Mouse (Mus musculus) neural tube, embryonic 14.5 days (tissue): Measurements from ENCODE around the gene Sel1l. TPM values are rescaled to one million over a fixed set of nuclear protein-coding genes. Genes with fewer than 3 reads are reported as not detected.

Experiments
- ATAC-seq: fragments of 200-750 bp; cut with Nextera tagmentation; 2 replicates; pipeline ENCODE4 v1.8.0; 2017; ENCODE audit warnings: low read depth, mild to moderate bottlenecking, moderate TSS enrichment, moderate library complexity
- H3K27ac ChIP-seq: fragments of 300-500 bp; sonication (generic); 2 replicates; pipeline ENCODE4 v1.5.1; 2014; ENCODE audit warnings: low read depth, mild to moderate bottlenecking, control low read depth, low read length, moderate library complexity, mixed read lengths
- H3K27me3 ChIP-seq: fragments of 300-500 bp; sonication (generic); 2 replicates; pipeline ENCODE4 v1.6.1; 2014; ENCODE audit warnings: low read length; ENCODE audit not compliant: control insufficient read depth, insufficient read depth
- H3K36me3 ChIP-seq: fragments of 300-500 bp; sonication (generic); 2 replicates; pipeline ENCODE4 v1.6.1; 2014; ENCODE audit warnings: low read length, mixed read lengths; ENCODE audit not compliant: control insufficient read depth, insufficient read depth
- H3K4me1 ChIP-seq: fragments of 300-500 bp; sonication (generic); 2 replicates; pipeline ENCODE4 v1.6.1; 2014; ENCODE audit warnings: low read length; ENCODE audit not compliant: control insufficient read depth, insufficient read depth
- H3K4me2 ChIP-seq: fragments of 300-500 bp; sonication (generic); 2 replicates; pipeline ENCODE4 v1.6.1; 2014; ENCODE audit warnings: mild to moderate bottlenecking, low read depth, low read length, control low read depth
- H3K4me3 ChIP-seq: fragments of 300-500 bp; sonication (generic); 2 replicates; pipeline ENCODE4 v1.5.1; 2014; ENCODE audit warnings: low read depth, low read length, control low read depth, mixed read lengths
- H3K9ac ChIP-seq: fragments of 300-500 bp; sonication (generic); replicated peaks from 2 replicates; pipeline ENCODE4 v1.6.1; 2014; ENCODE audit warnings: low read depth, mild to moderate bottlenecking, control low read depth, low read length, mixed read lengths
- H3K9me3 ChIP-seq: fragments of 300-500 bp; sonication (generic); 2 replicates; pipeline ENCODE4 v1.6.1; 2016; ENCODE audit warnings: low read length; ENCODE audit not compliant: control insufficient read depth
- WGBS: fragments of 180-500 bp; shearing (Covaris S2); extraction: QIAGEN DNeasy Blood & Tissue Kit; methylation state at CpG from one replicate; pipeline ENCODE4 v1.1.7; 2014; 5-methylcytosine and 5-hydroxymethylcytosine counted together
- polyA plus RNA-seq: library from polyadenylated mRNA; unstranded; fragments of >200 nt; fragmentation: Nextera tagmentation; extraction: Ambion mirVana; gene quantifications from 2 replicates; pipeline ENCODE4 v1.2.1, GENCODE M21; 2014

Sel1l gene
- polyA plus RNA-seq, 1 experiment from 2014 or later = 107 TPM

- Histone ChIP-seq H3K27ac (peak overlapping the region; percentile 80), H3K36me3 (no peaks in the 10 kb centered on the region), H3K27me3 (no peaks in the 10 kb centered on the region), H3K4me3 (peak overlapping the region; percentile 82), H3K9ac (peak overlapping the region; percentile 90), H3K4me2 (peak overlapping the region; percentile 89), H3K4me1 (0 out of 2 replicates have a peak, but pooled peaks cover 12% of the 10 kb centered on the region), H3K9me3 (no peaks in the 10 kb centered on the region)
- WGBS = 4% methylated on average over 33 of the region's 33 CpGs
- peak; percentile 73 for ATAC-seq
These were observed 438 bp downstream of the Sel1l start for GRCm38 (mm10) chr12:91848394-91849044.

- no peak overlapping the region for H3K4me2 ChIP-seq
- WGBS = 95% methylated on average over 6 of the region's 6 CpGs
- H3K27me3 ChIP-seq = no peaks in the 10 kb centered on the region
- no peak for ATAC-seq
- no peaks in the 10 kb centered on the region for H3K9me3 ChIP-seq
- H3K4me3 ChIP-seq = no peak overlapping the region
- H3K4me1 ChIP-seq = 0 out of 2 replicates have a peak, but pooled peaks cover 12% of the 10 kb centered on the region
- H3K36me3 ChIP-seq = peaks cover 8% of the 10 kb centered on the region; the same call in 1 of the 2 replicates
- H3K9ac ChIP-seq = no peak overlapping the region
- no peak overlapping the region for H3K27ac ChIP-seq
These were observed 2.9 kb downstream of the Sel1l start for GRCm38 (mm10) chr12:91846038-91846437.

DNA sequence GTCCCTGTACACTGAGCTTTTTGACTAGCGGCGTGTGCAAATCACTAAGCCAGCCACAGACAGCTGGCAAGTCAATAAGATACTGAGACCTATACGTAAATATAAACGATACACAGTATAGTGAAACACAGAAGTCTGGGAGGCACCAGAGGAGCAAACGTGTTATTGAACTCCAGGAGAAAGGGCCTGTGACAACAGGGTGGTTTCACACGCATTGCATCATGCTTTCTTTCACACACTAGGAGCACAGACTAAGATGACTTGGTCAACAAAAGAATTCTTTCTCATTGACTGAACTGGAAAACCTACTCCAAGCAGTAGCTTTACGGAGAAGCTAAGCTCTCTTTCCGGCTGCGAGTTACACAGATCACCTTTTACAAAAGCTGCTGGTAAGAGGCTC is 3.6 kb downstream of the Sel1l start:
- H3K27me3 ChIP-seq = no peaks in the 10 kb centered on the region
- 0 out of 2 replicates have a peak, but pooled peaks cover 12% of the 10 kb centered on the region for H3K4me1 ChIP-seq
- no peak overlapping the region for H3K4me3 ChIP-seq
- H3K4me2 ChIP-seq = no peak overlapping the region
- 89% methylated on average over 9 of the region's 9 CpGs for WGBS
- no peaks in the 10 kb centered on the region for H3K9me3 ChIP-seq
- no peak overlapping the region for H3K27ac ChIP-seq
- H3K9ac ChIP-seq = no peak overlapping the region
- peaks cover 15% of the 10 kb centered on the region; the same call in 1 of the 2 replicates for H3K36me3 ChIP-seq
- ATAC-seq = no peak

- H3K36me3 ChIP-seq = peaks cover 19% of the 10 kb centered on the region; the same call in 1 of the 2 replicates
- H3K27ac ChIP-seq = no peak overlapping the region
- H3K4me1 ChIP-seq = 0 out of 2 replicates have a peak, but pooled peaks cover 12% of the 10 kb centered on the region
- H3K27me3 ChIP-seq = no peaks in the 10 kb centered on the region
- no peak overlapping the region for H3K9ac ChIP-seq
- no peaks in the 10 kb centered on the region for H3K9me3 ChIP-seq
- no peak overlapping the region for H3K4me3 ChIP-seq
- 63% methylated on average over 4 of the region's 4 CpGs for WGBS
- no peak for ATAC-seq
- H3K4me2 ChIP-seq = no peak overlapping the region
These were observed 4.4 kb downstream of the Sel1l start for GRCm38 (mm10) chr12:91844542-91844941.

GRCm38 (mm10) chr12:91843888-91844287 is 5.1 kb downstream of the Sel1l start:
- no peak for ATAC-seq
- Histone ChIP-seq H3K27me3 (no peaks in the 10 kb centered on the region), H3K4me1 (0 out of 2 replicates have a peak, but pooled peaks cover 12% of the 10 kb centered on the region), H3K27ac (no peak overlapping the region), H3K4me3 (no peak overlapping the region), H3K4me2 (no peak overlapping the region), H3K36me3 (peaks cover 19% of the 10 kb centered on the region; the same call in 1 of the 2 replicates), H3K9me3 (no peaks in the 10 kb centered on the region), H3K9ac (no peak overlapping the region)
- 94% methylated on average over 13 of the region's 13 CpGs for WGBS

GRCm38 (mm10) chr12:91841714-91842113 is 7.2 kb downstream of the Sel1l start:
- Histone ChIP-seq H3K4me3 (no peak overlapping the region), H3K36me3 (peaks cover 37% of the 10 kb centered on the region), H3K9me3 (no peaks in the 10 kb centered on the region), H3K9ac (no peak overlapping the region), H3K4me1 (no peaks in the 10 kb centered on the region), H3K27ac (no peak overlapping the region), H3K4me2 (no peak overlapping the region), H3K27me3 (no peaks in the 10 kb centered on the region)
- 93% methylated on average over 6 of the region's 6 CpGs for WGBS
- ATAC-seq = no peak

GRCm38 (mm10) chr12:91838261-91838660 is 10.7 kb downstream of the Sel1l start:
- no peak overlapping the region for H3K9ac ChIP-seq
- no peak overlapping the region for H3K27ac ChIP-seq
- WGBS = 85% methylated on average over 7 of the region's 7 CpGs
- H3K4me3 ChIP-seq = no peak overlapping the region
- no peak for ATAC-seq
- no peaks in the 10 kb centered on the region for H3K9me3 ChIP-seq
- no peak overlapping the region for H3K4me2 ChIP-seq
- H3K27me3 ChIP-seq = no peaks in the 10 kb centered on the region
- H3K36me3 ChIP-seq = peaks cover 57% of the 10 kb centered on the region
- H3K4me1 ChIP-seq = no peaks in the 10 kb centered on the region

GRCm38 (mm10) chr12:91837401-91838065 is 11.4 kb downstream of the Sel1l start:
- no peak overlapping the region for H3K4me2 ChIP-seq
- no peaks in the 10 kb centered on the region for H3K9me3 ChIP-seq
- no peaks in the 10 kb centered on the region for H3K27me3 ChIP-seq
- 94% methylated on average over 7 of the region's 7 CpGs for WGBS
- no peak for ATAC-seq
- H3K9ac ChIP-seq = no peak overlapping the region
- H3K27ac ChIP-seq = no peak overlapping the region
- peaks cover 59% of the 10 kb centered on the region for H3K36me3 ChIP-seq
- H3K4me3 ChIP-seq = no peak overlapping the region
- no peaks in the 10 kb centered on the region for H3K4me1 ChIP-seq

GRCm38 (mm10) chr12:91833939-91834333 is 15.0 kb downstream of the Sel1l start:
- Histone ChIP-seq H3K27ac (no peak overlapping the region), H3K9ac (no peak overlapping the region), H3K36me3 (peaks cover 48% of the 10 kb centered on the region)

More at GRCm38 (mm10) chr12:91833939-91834333, 15.0 kb downstream of the Sel1l start:
- no peak for ATAC-seq
- WGBS = 66% methylated on average over 5 of the region's 5 CpGs
- no peak overlapping the region for H3K4me2 ChIP-seq
- H3K4me3 ChIP-seq = no peak overlapping the region
- no peaks in the 10 kb centered on the region for H3K9me3 ChIP-seq
- H3K27me3 ChIP-seq = no peaks in the 10 kb centered on the region
- H3K4me1 ChIP-seq = no peaks in the 10 kb centered on the region
